Mouse (Mus musculus) embryonic fibroblast, embryonic 13.5 days (primary cell): Measurements from ENCODE around the gene Fkbp1a. TPM values are rescaled to one million over a fixed set of nuclear protein-coding genes. Genes with fewer than 3 reads are reported as not detected.

Experiments
- H3K27ac ChIP-seq: 2 replicates; pipeline ENCODE4 v1.5.1; 2012; ENCODE audit warnings: low read length, control low read depth, inconsistent platforms; ENCODE audit not compliant: insufficient read depth
- H3K4me1 ChIP-seq: 2 replicates; pipeline ENCODE4 v1.6.1; 2011; ENCODE audit warnings: low read length; ENCODE audit not compliant: control insufficient read depth, insufficient read depth
- H3K4me3 ChIP-seq: 2 replicates; pipeline ENCODE4 v1.5.1; 2011; ENCODE audit warnings: mild to moderate bottlenecking, control low read depth, low read length; ENCODE audit not compliant: insufficient read depth
- CTCF ChIP-seq: IDR thresholded peaks from 2 replicates; pipeline ENCODE4 v1.5.1; 2011; ENCODE audit warnings: mild to moderate bottlenecking, control low read depth, low read length, moderate library complexity, borderline replicate concordance; ENCODE audit not compliant: insufficient read depth
- POLR2A ChIP-seq: IDR thresholded peaks from 2 replicates; pipeline ENCODE4 v1.6.1; 2011; ENCODE audit warnings: low read depth, mild to moderate bottlenecking, control low read depth, low read length, moderate library complexity
- polyA plus RNA-seq: library from polyadenylated mRNA; stranded (reverse); fragments of >200 nt; gene quantifications from 2 replicates; pipeline ENCODE4 v1.2.4, GENCODE M21; 2011; ENCODE audit warnings: low read depth; ENCODE audit not compliant: missing spikeins, insufficient read length

Gene Fkbp1a
- polyA plus RNA-seq, 1 experiment: 543 TPM

DNA sequence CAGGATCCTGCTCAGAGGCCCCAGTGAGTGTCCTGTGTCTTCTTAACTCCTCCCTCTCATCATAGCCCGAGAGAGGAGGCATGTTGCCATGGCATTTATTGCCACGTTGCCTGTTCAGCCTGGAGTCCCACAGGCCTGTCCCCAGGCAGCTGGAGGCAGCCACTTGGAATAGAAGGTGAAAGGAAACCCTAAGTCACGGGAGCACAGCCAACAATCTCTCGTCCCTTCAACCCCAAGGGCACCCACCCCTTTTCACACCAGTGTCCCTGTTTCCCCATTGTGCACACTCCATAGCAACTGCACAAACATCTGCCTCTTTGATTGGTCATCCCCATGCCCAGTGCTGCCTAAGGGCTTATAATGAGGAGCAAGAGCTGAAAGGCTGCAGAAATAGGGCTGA lies 61.3 kb downstream of the Fkbp1a start:
- no peak for TF ChIP-seq POLR2A
- no peak for TF ChIP-seq CTCF
- Histone ChIP-seq H3K4me3 (no peak overlapping the region), H3K27ac (no peak overlapping the region), H3K4me1 (no peaks in the 10 kb centered on the region)

GRCm38 (mm10) chr2:151605437-151605987 lies 63.2 kb downstream of the Fkbp1a start:
- Histone ChIP-seq H3K4me1 (no peaks in the 10 kb centered on the region), H3K4me3 (no peak overlapping the region), H3K27ac (no peak overlapping the region)
- TF ChIP-seq POLR2A: no peak
- TF ChIP-seq CTCF: no peak

DNA sequence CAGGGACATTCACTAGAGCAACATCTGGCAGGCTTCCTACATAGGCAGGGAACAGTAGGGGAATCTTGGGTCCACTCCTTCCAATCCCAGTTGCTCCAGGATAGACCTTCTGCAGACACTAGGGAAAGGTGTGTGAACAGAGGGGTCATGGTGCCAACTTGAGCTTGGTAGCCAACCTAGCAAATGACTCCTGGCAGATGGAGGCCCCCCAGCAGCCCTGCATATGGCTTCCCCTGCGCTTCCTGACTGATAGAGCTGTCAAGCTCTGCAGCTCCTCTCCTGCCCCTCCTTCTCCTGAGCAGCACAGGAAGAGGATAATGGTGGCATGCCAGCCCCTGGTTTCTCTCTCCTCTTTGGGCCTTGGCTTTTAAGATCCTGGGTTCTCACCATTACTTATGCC lies 66.2 kb downstream of the Fkbp1a start:
- H3K27ac ChIP-seq: no peak overlapping the region
- no peaks in the 10 kb centered on the region for H3K4me1 ChIP-seq
- H3K4me3 ChIP-seq: no peak overlapping the region
- no peak for TF ChIP-seq CTCF
- TF ChIP-seq POLR2A: no peak

GRCm38 (mm10) chr2:151609974-151610373 lies 67.7 kb downstream of the Fkbp1a start:
- TF ChIP-seq POLR2A (no peak), CTCF (no peak)
- H3K27ac ChIP-seq: no peak overlapping the region
- H3K4me3 ChIP-seq: no peak overlapping the region
- H3K4me1 ChIP-seq: no peaks in the 10 kb centered on the region

Other genes starting within 250 kb of the Fkbp1a start
- gene 4921509C19Rik, start 66.3 kb upstream of the Fkbp1a start, polyA plus RNA-seq: not detected in 2 replicates
- 113 TPM in 2 replicates for gene Nsfl1c, start 48.3 kb upstream of the Fkbp1a start, polyA plus RNA-seq
- gene Sdcbp2, start 30.1 kb downstream of the Fkbp1a start, polyA plus RNA-seq: 0.86 and 0.94 TPM in 2 replicates
- gene Snph, start 90.1 kb downstream of the Fkbp1a start, polyA plus RNA-seq: 0.44 and 1.5 TPM in 2 replicates
- gene Rad21l, start 126.0 kb downstream of the Fkbp1a start, polyA plus RNA-seq: not detected in 2 replicates
- not detected in 2 replicates for gene Tmem74b, start 159.5 kb downstream of the Fkbp1a start, polyA plus RNA-seq
- 28.7 and 32.7 TPM in 2 replicates for gene Psmf1, start 201.7 kb downstream of the Fkbp1a start, polyA plus RNA-seq